Mouse (Mus musculus): ENCODE results near the gene Pip4k2a. TPM values are rescaled to one million over a fixed set of nuclear protein-coding genes. Genes with fewer than 3 reads are reported as not detected.

Pip4k2a gene
- total RNA-seq (2014; fragmentation: Nextera tagmentation) (102 and 173 TPM in 2 replicates), total RNA-seq (2017) (56.5 and 72.3 TPM in 2 replicates), polyA plus RNA-seq (2012) (21.1 and 33.9 TPM in 2 replicates)

DNA sequence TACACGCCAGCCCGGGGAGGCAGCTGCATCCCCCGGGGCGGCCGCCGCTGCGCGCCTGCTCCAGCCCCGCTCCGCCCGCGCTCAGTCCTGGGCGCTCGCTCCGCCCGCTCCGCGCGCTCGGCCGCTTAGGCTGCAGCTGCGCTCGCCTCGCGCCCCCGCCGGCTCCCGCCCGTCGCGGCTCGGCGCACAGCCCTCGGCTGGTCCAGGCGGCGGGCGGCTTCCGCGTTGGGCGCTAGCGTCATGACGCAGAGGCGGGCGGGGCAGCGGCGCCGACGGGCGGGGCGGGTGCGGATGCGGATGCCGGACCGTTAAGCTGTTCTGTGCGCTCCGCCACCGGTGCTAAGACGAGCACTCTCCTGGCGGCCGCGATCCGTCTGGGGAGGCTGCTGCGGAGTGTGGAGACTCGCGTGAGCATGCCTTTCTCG is at the start of gene Pip4k2a, which contains the start of gene 4930426L09Rik:
Gene Pip4k2a (minus strand): TSS at position 73 of the 425 bp plus-strand sequence.
Gene 4930426L09Rik (plus strand): TSS at position 290 of the 425 bp plus-strand sequence.
- TF ChIP-seq CTCF (IDR thresholded peaks at IDR 0.05; ENCODE audit: low read depth, low read length), result no peak
- no peak for TF ChIP-seq POLR2AphosphoS5 (IDR thresholded peaks at IDR 0.05; ENCODE audit: insufficient replicate concordance, low read depth, low read length)
- TF ChIP-seq GATA2 (IDR thresholded peaks at IDR 0.05; ENCODE audit: borderline replicate concordance, low read depth, low read length), result no peak
- Histone ChIP-seq H3K4me3 (ENCODE audit: low read depth, low read length) (peak within 1 kb of the TSS; percentile 97), H3K4me1 (ENCODE audit: insufficient read depth, low read depth, low read length) (peaks cover 55% of the 10 kb centered on the region), H3K9me3 (replicated peaks) (no peaks in the 10 kb centered on the region), H3K36me3 (replicated peaks) (no peaks in the 10 kb centered on the region), H3K27me3 (ENCODE audit: insufficient read depth, low read length) (no peaks in the 10 kb centered on the region)
- peak; percentile 58 for ATAC-seq (ENCODE audit: extremely low read depth, insufficient number of reproducible peaks, low FRiP score, poor library complexity, severe bottlenecking)
- peak; percentile 78 for DNase-seq (ENCODE audit: low spot score)

- Histone ChIP-seq H3K4me1 (ENCODE audit: insufficient read depth, low read depth, low read length) (peaks cover 5% of the 10 kb centered on the region; the same call in 1 of the 2 replicates), H3K9me3 (replicated peaks) (no peaks in the 10 kb centered on the region), H3K27me3 (ENCODE audit: insufficient read depth, low read length) (peaks cover 7% of the 10 kb centered on the region), H3K4me3 (ENCODE audit: low read depth, low read length) (no peak overlapping the region), H3K36me3 (replicated peaks) (no peaks in the 10 kb centered on the region)
- no peak for DNase-seq (ENCODE audit: low spot score)
- ATAC-seq (ENCODE audit: extremely low read depth, insufficient number of reproducible peaks, low FRiP score, poor library complexity, severe bottlenecking), result no peak
- TF ChIP-seq POLR2AphosphoS5 (IDR thresholded peaks at IDR 0.05; ENCODE audit: insufficient replicate concordance, low read depth, low read length) (no peak), GATA1 (IDR thresholded peaks at IDR 0.05; ENCODE audit: borderline replicate concordance, low read length) (no peak), CTCF (IDR thresholded peaks at IDR 0.05; ENCODE audit: low read depth, low read length) (no peak), GATA2 (IDR thresholded peaks at IDR 0.05; ENCODE audit: borderline replicate concordance, low read depth, low read length) (no peak), TAL1 (conservative IDR thresholded peaks at IDR 0.05; ENCODE audit: low read depth, low read length) (no peak)
Observed at GRCm38 (mm10) chr2:19037907-19038570, 40.1 kb upstream of the Pip4k2a start.

- DNase-seq (ENCODE audit: low spot score), result no peak
- Histone ChIP-seq H3K4me1 (ENCODE audit: insufficient read depth, low read depth, low read length) (peaks cover 5% of the 10 kb centered on the region; the same call in 1 of the 2 replicates), H3K27me3 (ENCODE audit: insufficient read depth, low read length) (peaks cover 7% of the 10 kb centered on the region), H3K9me3 (replicated peaks) (no peaks in the 10 kb centered on the region), H3K4me3 (ENCODE audit: low read depth, low read length) (no peak overlapping the region), H3K36me3 (replicated peaks) (no peaks in the 10 kb centered on the region)
- TF ChIP-seq TAL1 (conservative IDR thresholded peaks at IDR 0.05; ENCODE audit: low read depth, low read length) (no peak), CTCF (IDR thresholded peaks at IDR 0.05; ENCODE audit: low read depth, low read length) (no peak), GATA1 (IDR thresholded peaks at IDR 0.05; ENCODE audit: borderline replicate concordance, low read length) (no peak), GATA2 (IDR thresholded peaks at IDR 0.05; ENCODE audit: borderline replicate concordance, low read depth, low read length) (no peak), POLR2AphosphoS5 (IDR thresholded peaks at IDR 0.05; ENCODE audit: insufficient replicate concordance, low read depth, low read length) (no peak)
- no peak for ATAC-seq (ENCODE audit: extremely low read depth, insufficient number of reproducible peaks, low FRiP score, poor library complexity, severe bottlenecking)
Observed at GRCm38 (mm10) chr2:19037430-19037829, 39.5 kb upstream of the Pip4k2a start.

DNA sequence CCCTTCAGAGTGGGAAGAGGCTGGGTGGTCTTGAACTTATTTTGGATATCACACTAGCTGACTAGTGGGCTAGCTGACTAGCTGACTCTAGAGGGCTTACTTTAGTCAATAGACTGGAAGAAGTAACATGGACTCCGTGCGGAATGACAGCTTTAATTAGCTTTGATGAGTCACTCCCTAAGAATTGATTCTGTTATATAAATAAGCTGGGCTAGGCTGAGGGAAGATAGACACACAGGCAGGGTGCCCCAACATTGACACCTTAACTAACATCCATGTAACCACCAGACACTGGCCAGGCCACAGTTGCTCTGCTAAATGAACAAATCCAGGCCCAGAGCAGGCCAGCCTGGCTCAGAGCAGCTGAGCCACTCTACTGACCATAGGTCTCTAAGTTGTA is 26.9 kb upstream of the Pip4k2a start:
- TF ChIP-seq GATA2 (IDR thresholded peaks at IDR 0.05; ENCODE audit: borderline replicate concordance, low read depth, low read length) (no peak), CTCF (IDR thresholded peaks at IDR 0.05; ENCODE audit: low read depth, low read length) (no peak)
- Histone ChIP-seq H3K4me1 (ENCODE audit: insufficient read depth, low read depth, low read length) (peaks cover 26% of the 10 kb centered on the region), H3K9me3 (replicated peaks) (no peaks in the 10 kb centered on the region), H3K36me3 (replicated peaks) (no peaks in the 10 kb centered on the region), H3K27me3 (ENCODE audit: insufficient read depth, low read length) (no peaks in the 10 kb centered on the region), H3K4me3 (ENCODE audit: low read depth, low read length) (no peak overlapping the region)
- DNase-seq (ENCODE audit: low spot score) (no peak), ATAC-seq (ENCODE audit: extremely low read depth, insufficient number of reproducible peaks, low FRiP score, poor library complexity, severe bottlenecking) (no peak)

DNA sequence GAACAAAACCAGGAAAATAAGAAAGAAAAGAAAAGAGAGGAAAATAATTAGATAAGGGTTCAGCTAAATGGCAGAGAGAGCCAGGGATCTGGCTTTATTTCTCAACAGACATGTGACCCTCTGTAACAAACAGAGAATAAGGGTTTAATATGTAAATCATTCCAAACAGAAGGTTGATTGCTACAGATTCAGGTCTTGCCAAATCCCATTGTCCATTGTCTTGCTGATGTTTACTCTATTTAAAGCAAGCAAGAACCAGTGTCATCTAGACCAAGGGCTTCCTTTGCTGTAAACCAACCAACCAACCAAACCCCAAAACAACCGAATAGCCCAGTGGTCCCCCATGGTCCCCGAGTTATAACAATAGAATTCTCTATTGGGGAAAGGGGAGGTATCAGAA is 20.1 kb upstream of the Pip4k2a start:
- H3K9me3 ChIP-seq (replicated peaks), result no peaks in the 10 kb centered on the region
- H3K4me1 ChIP-seq (ENCODE audit: insufficient read depth, low read depth, low read length), result peaks cover 55% of the 10 kb centered on the region
- H3K36me3 ChIP-seq (replicated peaks), result no peaks in the 10 kb centered on the region
- no peak for TF ChIP-seq POLR2AphosphoS5 (IDR thresholded peaks at IDR 0.05; ENCODE audit: insufficient replicate concordance, low read depth, low read length)
- no peak for TF ChIP-seq CTCF (IDR thresholded peaks at IDR 0.05; ENCODE audit: low read depth, low read length)
- no peak for TF ChIP-seq GATA2 (IDR thresholded peaks at IDR 0.05; ENCODE audit: borderline replicate concordance, low read depth, low read length)
- no peak for TF ChIP-seq TAL1 (conservative IDR thresholded peaks at IDR 0.05; ENCODE audit: low read depth, low read length)
- no peak for TF ChIP-seq GATA1 (IDR thresholded peaks at IDR 0.05; ENCODE audit: borderline replicate concordance, low read length)
- DNase-seq (ENCODE audit: low spot score) (no peak), ATAC-seq (ENCODE audit: extremely low read depth, insufficient number of reproducible peaks, low FRiP score, poor library complexity, severe bottlenecking) (no peak)
- H3K4me3 ChIP-seq (ENCODE audit: low read depth, low read length), result no peak overlapping the region
- H3K27me3 ChIP-seq (ENCODE audit: insufficient read depth, low read length), result no peaks in the 10 kb centered on the region

GRCm38 (mm10) chr2:19016839-19017238 is 18.9 kb upstream of the Pip4k2a start:
- H3K27me3 ChIP-seq (ENCODE audit: insufficient read depth, low read length), result no peaks in the 10 kb centered on the region
- H3K4me1 ChIP-seq (ENCODE audit: insufficient read depth, low read depth, low read length), result peaks cover 52% of the 10 kb centered on the region
- H3K36me3 ChIP-seq (replicated peaks), result no peaks in the 10 kb centered on the region
- TF ChIP-seq POLR2AphosphoS5 (IDR thresholded peaks at IDR 0.05; ENCODE audit: insufficient replicate concordance, low read depth, low read length) (no peak), GATA1 (IDR thresholded peaks at IDR 0.05; ENCODE audit: borderline replicate concordance, low read length) (no peak), CTCF (IDR thresholded peaks at IDR 0.05; ENCODE audit: low read depth, low read length) (no peak), TAL1 (conservative IDR thresholded peaks at IDR 0.05; ENCODE audit: low read depth, low read length) (no peak), GATA2 (IDR thresholded peaks at IDR 0.05; ENCODE audit: borderline replicate concordance, low read depth, low read length) (no peak)
- ATAC-seq (ENCODE audit: extremely low read depth, insufficient number of reproducible peaks, low FRiP score, poor library complexity, severe bottlenecking) (peak; percentile 68), DNase-seq (ENCODE audit: low spot score) (no peak)
- no peaks in the 10 kb centered on the region for H3K9me3 ChIP-seq (replicated peaks)
- H3K4me3 ChIP-seq (ENCODE audit: low read depth, low read length), result no peak overlapping the region

All from G1E (cell line).